Mouse (Mus musculus): ENCODE measurements around the gene Scrg1. TPM values are rescaled to one million over a fixed set of nuclear protein-coding genes. Genes with fewer than 3 reads are reported as not detected.
"Not testable (repeated sequence)": the region's sequence is repeated elsewhere in the genome, so short reads cannot be mapped to it uniquely, and the experiment has no call there.

Scrg1 gene
- total and polyA plus RNA-seq, 2 experiments, result not detected

DNA sequence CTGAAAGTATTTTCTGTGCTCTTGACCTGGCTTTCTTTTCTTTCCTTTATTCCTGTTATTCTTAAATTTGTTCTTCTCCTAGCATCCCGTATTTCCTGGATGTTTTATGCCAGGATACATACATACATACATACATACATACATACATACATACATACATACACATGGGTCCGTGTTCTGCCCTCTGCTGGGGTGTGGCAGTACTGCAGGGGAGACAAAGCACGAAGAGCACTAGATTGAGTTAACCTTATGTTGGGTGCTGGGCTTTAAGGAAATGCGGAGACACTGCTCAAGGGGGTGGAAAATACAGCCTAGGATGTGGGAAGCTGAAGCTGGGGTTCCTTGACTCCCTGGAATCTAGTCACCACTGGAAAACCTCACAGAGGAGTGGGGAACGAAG, 47.9 kb downstream of the Scrg1 start:
- Histone ChIP-seq H3K9ac (ENCODE audit: low read depth, low read length) (no peak overlapping the region), H3K4me1 (ENCODE audit: control insufficient read depth, insufficient read depth, low read length) (no peaks in the 10 kb centered on the region), H3K4me3 (ENCODE audit: insufficient read depth, low read depth, low read length) (no peak overlapping the region), H3K79me2 (ENCODE audit: control insufficient read depth, insufficient read depth, low read length) (peaks cover 3% of the 10 kb centered on the region; the same call in 1 of the 2 replicates), H3K27ac (replicated peaks; ENCODE audit: insufficient read depth, low read depth, low read length) (no peak overlapping the region), H3K36me3 (ENCODE audit: control insufficient read depth, insufficient read depth, low read length) (no peaks in the 10 kb centered on the region), H3K27me3 (ENCODE audit: control insufficient read depth, insufficient read depth, low read length) (no peaks in the 10 kb centered on the region)
- DNase-seq (ENCODE audit: extremely low read depth, low read depth, low spot score), result peak; percentile 20
- 52% methylated on average over 5 of the region's 5 CpGs for WGBS
- no peak for TF ChIP-seq POLR2A (IDR thresholded peaks at IDR 0.05; ENCODE audit: extremely low read depth, insufficient read depth, low read length)
- TF ChIP-seq CTCF (IDR thresholded peaks at IDR 0.05; ENCODE audit: low read depth, low read length), result peak; percentile 77

DNA sequence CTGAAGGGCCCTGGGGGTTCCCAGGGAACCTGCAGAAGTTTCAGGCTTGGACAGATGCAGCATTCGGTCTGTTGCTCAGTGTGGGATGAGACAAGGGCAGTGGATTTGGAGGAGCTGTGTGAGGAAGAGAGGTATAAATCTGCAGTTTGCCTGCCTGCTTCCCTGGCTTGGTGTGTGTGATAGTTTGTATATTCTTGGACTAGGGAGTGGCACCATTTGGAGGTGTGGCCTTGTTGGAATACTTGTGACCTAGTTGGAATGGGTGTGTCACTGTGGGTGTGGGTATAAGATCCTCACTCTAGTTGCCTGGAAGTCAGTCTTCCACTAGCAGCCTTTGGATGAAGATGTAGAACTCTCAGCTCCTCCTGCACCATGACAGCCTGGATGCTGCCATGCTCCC, 49.8 kb downstream of the Scrg1 start:
- H3K27me3 ChIP-seq (ENCODE audit: control insufficient read depth, insufficient read depth, low read length); H3K36me3 ChIP-seq (ENCODE audit: control insufficient read depth, insufficient read depth, low read length); H3K4me1 ChIP-seq (ENCODE audit: control insufficient read depth, insufficient read depth, low read length); H3K79me2 ChIP-seq (ENCODE audit: control insufficient read depth, insufficient read depth, low read length); DNase-seq (ENCODE audit: extremely low read depth, low read depth, low spot score); H3K9ac ChIP-seq (ENCODE audit: low read depth, low read length); H3K4me3 ChIP-seq (ENCODE audit: insufficient read depth, low read depth, low read length); H3K27ac ChIP-seq (replicated peaks; ENCODE audit: insufficient read depth, low read depth, low read length): not testable (repeated sequence)
- 84% methylated on average over 1 of the region's 1 CpGs for WGBS

DNA sequence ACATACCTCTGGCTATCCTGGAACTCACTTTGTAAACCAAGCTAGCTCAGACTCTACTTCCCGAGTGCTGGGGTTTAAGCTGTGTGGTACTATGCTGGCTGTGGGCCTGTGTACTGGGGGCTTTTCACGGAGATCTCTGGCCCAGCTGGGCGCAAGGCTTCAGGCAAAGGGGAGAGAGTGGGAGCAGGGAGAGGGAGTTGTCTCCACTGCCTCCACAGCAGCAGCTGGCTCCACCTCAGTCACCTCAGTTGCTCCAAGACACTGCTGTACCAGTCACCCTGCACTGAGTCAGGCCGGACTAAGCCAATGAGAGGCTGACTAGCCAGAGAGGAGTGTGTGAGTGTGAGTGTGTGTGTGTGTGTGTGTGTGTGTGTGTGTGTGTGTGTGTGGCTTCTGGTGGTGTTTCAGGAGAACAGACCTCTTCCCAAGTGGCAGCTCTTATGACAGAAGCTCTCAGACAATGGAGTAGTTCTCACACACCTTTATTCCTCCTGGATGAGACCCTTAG, 51.9 kb downstream of the Scrg1 start:
- Histone ChIP-seq H3K4me1 (ENCODE audit: control insufficient read depth, insufficient read depth, low read length) (no peaks in the 10 kb centered on the region; the same call in 1 of the 2 replicates), H3K79me2 (ENCODE audit: control insufficient read depth, insufficient read depth, low read length) (peaks cover 3% of the 10 kb centered on the region; the same call in 1 of the 2 replicates), H3K36me3 (ENCODE audit: control insufficient read depth, insufficient read depth, low read length) (no peaks in the 10 kb centered on the region), H3K27me3 (ENCODE audit: control insufficient read depth, insufficient read depth, low read length) (no peaks in the 10 kb centered on the region), H3K27ac (replicated peaks; ENCODE audit: insufficient read depth, low read depth, low read length) (no peak overlapping the region), H3K4me3 (ENCODE audit: insufficient read depth, low read depth, low read length) (no peak overlapping the region), H3K9ac (ENCODE audit: low read depth, low read length) (no peak overlapping the region)
- TF ChIP-seq CTCF (IDR thresholded peaks at IDR 0.05; ENCODE audit: low read depth, low read length) (no peak), POLR2A (IDR thresholded peaks at IDR 0.05; ENCODE audit: extremely low read depth, insufficient read depth, low read length) (no peak)
- DNase-seq (ENCODE audit: extremely low read depth, low read depth, low spot score), result no peak
- 88% methylated on average over 4 of the region's 4 CpGs for WGBS

DNA sequence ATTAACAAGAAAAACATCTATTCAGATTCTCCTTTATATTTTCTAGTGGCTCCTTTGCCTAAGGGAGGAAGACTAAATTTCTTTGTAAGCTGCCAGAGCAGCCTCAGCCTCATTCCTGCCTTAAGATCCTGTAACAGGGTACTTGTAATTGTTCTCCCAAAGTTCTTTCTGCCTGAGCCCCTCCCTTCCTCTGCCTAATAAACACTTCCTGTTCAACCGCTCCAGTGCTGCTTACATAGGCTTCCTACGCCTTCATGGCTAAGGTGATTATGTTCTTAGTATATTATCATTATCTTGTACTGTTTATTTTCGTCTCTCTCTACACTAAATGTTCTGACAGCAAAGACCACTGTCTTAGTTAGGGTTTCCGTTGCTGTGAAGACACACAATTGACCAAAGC, 52.9 kb downstream of the Scrg1 start:
- DNase-seq (ENCODE audit: extremely low read depth, low read depth, low spot score), result no peak
- WGBS, result 81% methylated on average over 4 of the region's 4 CpGs

DNA sequence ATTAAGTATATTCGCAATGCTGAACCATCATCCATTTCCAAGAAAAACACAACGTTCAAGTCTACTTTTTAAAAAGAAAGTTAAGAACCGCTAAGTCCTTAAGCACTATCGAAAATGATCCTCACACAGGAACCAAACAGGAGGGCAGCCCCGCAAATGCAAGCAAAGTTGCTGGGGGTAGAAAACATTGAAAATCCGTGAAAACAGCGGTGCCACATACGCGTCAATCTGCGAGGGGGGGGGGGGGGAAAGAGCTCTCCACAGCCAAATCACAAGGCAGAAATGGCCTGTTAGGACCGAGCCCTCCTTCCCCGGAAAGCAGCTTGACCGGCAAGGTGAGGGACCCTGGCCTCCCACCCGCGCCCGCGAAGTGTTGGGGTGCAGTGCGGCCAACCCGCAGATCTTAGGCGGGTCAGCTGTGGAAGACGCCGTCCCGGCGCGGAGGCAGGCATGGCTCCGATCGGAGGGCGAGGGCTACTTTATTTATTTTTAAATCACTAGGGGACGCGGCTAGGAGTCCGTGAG, 55.1 kb downstream of the Scrg1 start:
- Histone ChIP-seq H3K4me1 (ENCODE audit: control insufficient read depth, insufficient read depth, low read length) (no peaks in the 10 kb centered on the region; the same call in 1 of the 2 replicates), H3K9ac (ENCODE audit: low read depth, low read length) (peak overlapping the region; percentile 73), H3K4me3 (ENCODE audit: insufficient read depth, low read depth, low read length) (peak overlapping the region; percentile 80), H3K27ac (replicated peaks; ENCODE audit: insufficient read depth, low read depth, low read length) (no peak overlapping the region), H3K36me3 (ENCODE audit: control insufficient read depth, insufficient read depth, low read length) (peaks cover 5% of the 10 kb centered on the region), H3K79me2 (ENCODE audit: control insufficient read depth, insufficient read depth, low read length) (no peaks in the 10 kb centered on the region), H3K27me3 (ENCODE audit: control insufficient read depth, insufficient read depth, low read length) (no peaks in the 10 kb centered on the region)
- DNase-seq (ENCODE audit: extremely low read depth, low read depth, low spot score), result no peak
- 3% methylated on average over 31 of the region's 31 CpGs for WGBS
- no peak for TF ChIP-seq POLR2A (IDR thresholded peaks at IDR 0.05; ENCODE audit: extremely low read depth, insufficient read depth, low read length)
- TF ChIP-seq CTCF (IDR thresholded peaks at IDR 0.05; ENCODE audit: low read depth, low read length), result no peak

More for the DNA sequence above, 52.9 kb downstream of the Scrg1 start:
- H3K27me3 ChIP-seq (ENCODE audit: control insufficient read depth, insufficient read depth, low read length), result no peaks in the 10 kb centered on the region
- H3K4me1 ChIP-seq (ENCODE audit: control insufficient read depth, insufficient read depth, low read length), result no peaks in the 10 kb centered on the region; the same call in 1 of the 2 replicates
- H3K79me2 ChIP-seq (ENCODE audit: control insufficient read depth, insufficient read depth, low read length), result peaks cover 3% of the 10 kb centered on the region; the same call in 1 of the 2 replicates
- TF ChIP-seq CTCF (IDR thresholded peaks at IDR 0.05; ENCODE audit: low read depth, low read length), result no peak
- TF ChIP-seq POLR2A (IDR thresholded peaks at IDR 0.05; ENCODE audit: extremely low read depth, insufficient read depth, low read length), result no peak
- no peak overlapping the region for H3K4me3 ChIP-seq (ENCODE audit: insufficient read depth, low read depth, low read length)
- H3K36me3 ChIP-seq (ENCODE audit: control insufficient read depth, insufficient read depth, low read length), result peaks cover 4% of the 10 kb centered on the region
- H3K9ac ChIP-seq (ENCODE audit: low read depth, low read length), result no peak overlapping the region
- H3K27ac ChIP-seq (replicated peaks; ENCODE audit: insufficient read depth, low read depth, low read length), result no peak overlapping the region

DNA sequence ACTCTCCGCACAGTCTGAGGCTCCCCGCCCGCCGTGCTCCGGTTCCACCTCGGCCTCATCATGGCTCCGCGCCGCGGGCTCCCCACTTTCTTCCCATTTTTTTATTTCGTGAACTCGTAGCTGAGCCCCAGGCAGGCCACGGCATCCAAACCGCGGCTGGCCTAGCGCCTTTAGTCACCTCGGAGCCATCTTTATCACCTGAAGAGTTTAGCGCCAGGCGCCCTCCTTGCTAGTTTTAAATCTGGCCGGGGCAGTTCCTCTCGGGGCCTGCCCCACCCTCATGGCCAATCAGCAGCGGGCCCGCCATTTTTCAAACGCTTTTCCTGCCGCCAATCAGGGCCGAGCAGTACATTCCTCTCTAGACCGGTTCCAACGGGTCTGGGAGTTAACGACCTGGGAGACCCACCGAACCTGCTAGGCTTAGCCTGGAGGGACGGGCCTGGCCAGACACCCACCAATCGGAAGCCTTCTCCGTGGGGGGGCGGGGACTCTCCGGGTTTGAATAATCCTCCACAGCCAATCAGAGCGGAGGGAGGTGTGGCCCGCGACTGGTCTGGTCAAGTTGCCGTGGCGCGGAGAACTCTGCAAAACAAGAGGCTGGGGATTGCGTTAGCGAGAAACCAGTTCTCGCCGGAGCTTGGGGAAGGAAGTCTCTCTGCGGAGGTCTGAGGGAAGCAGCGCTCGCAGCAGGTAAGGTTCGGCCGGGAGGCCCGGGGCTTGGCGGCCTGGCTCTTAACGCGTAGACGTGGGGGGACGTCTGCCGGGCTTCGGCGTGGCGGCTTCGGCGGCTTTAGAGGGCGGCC, 55.8 kb downstream of the Scrg1 start, which contains the start of gene Hmgb2:
TSS of gene Hmgb2 (plus strand) at position 592 of the 803 bp plus-strand sequence.
- Histone ChIP-seq H3K36me3 (ENCODE audit: control insufficient read depth, insufficient read depth, low read length) (peaks cover 5% of the 10 kb centered on the region), H3K27me3 (ENCODE audit: control insufficient read depth, insufficient read depth, low read length) (no peaks in the 10 kb centered on the region), H3K4me3 (ENCODE audit: insufficient read depth, low read depth, low read length) (peak within 1 kb of the TSS; percentile 89), H3K27ac (replicated peaks; ENCODE audit: insufficient read depth, low read depth, low read length) (peak within 1 kb of the TSS; percentile 92), H3K79me2 (ENCODE audit: control insufficient read depth, insufficient read depth, low read length) (no peaks in the 10 kb centered on the region), H3K9ac (ENCODE audit: low read depth, low read length) (peak within 1 kb of the TSS; percentile 96), H3K4me1 (ENCODE audit: control insufficient read depth, insufficient read depth, low read length) (no peaks in the 10 kb centered on the region; the same call in 1 of the 2 replicates)
- peak; percentile 79 for TF ChIP-seq POLR2A (IDR thresholded peaks at IDR 0.05; ENCODE audit: extremely low read depth, insufficient read depth, low read length)
- TF ChIP-seq CTCF (IDR thresholded peaks at IDR 0.05; ENCODE audit: low read depth, low read length), result no peak
- under 1% methylated on average over 63 of the region's 63 CpGs for WGBS
- DNase-seq (ENCODE audit: extremely low read depth, low read depth, low spot score), result peak; percentile 96
